Mouse (Mus musculus) liver, embryonic 14.5 days (tissue): ENCODE results near the gene Tex35.

ENCODE experiments used
- CTCF ChIP-seq: IDR thresholded peaks from 2 replicates; pipeline ENCODE4 v1.5.1; 2016; ENCODE audit warnings: antibody characterized with exemption, low read depth, control low read depth
- EP300 ChIP-seq: IDR thresholded peaks from 2 replicates; pipeline ENCODE4 v1.6.1; 2016; ENCODE audit warnings: antibody characterized with exemption, low read depth

DNA sequence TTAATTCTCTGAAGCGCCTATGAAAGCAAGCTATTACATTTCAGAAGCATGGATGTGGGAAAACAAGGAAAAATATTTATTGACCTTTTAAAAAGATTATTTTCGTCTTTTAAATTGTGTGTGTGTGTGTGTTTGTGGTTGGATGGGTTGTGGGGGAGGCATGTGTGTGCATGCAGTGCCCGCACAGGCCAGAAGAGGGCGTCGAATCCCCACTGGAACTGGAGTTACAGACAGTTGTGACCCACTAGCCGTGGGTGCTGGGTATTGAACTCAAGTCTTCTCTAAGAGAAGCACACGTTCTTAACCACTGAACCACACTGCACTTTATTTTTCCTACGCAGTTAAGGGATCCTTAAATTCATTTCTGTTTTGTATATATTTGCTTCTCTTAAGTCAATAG lies 26.5 kb downstream of the Tex35 start:
- TF ChIP-seq CTCF (peak; percentile 74), EP300 (no peak)
